Mouse (Mus musculus): ENCODE measurements at regions not wholly inside any gene's neighbourhood (a gene's known extent, or its start where the extent isn't known, plus 50 kb on each side); places are given as distances from the start of the nearest gene placed in this dataset.

- Histone ChIP-seq H3K36me3 (ENCODE audit: control insufficient read depth in 1 of 2, insufficient read depth in 2 of 2, low read length in 2 of 2) (no peaks in the 10 kb centered on the region), H3K27ac (ENCODE audit: control insufficient read depth, low read depth, low read length) (no peak overlapping the region), H3K27me3 (ENCODE audit: control insufficient read depth in 1 of 2, insufficient read depth in 2 of 2, low read length in 2 of 2) (no peaks in the 10 kb centered on the region), H3K4me3 (ENCODE audit: control insufficient read depth in 1 of 2, insufficient read depth in 1 of 2, low read depth in 2 of 2, low read length in 2 of 2) (no peak overlapping the region), H3K9me3 (replicated peaks; ENCODE audit: insufficient read depth, low read length) (no peaks in the 10 kb centered on the region), H3K79me2 (ENCODE audit: control insufficient read depth, insufficient read depth, low read length, poor library complexity) (no peaks in the 10 kb centered on the region), H3K4me1 (ENCODE audit: control insufficient read depth in 1 of 2, insufficient read depth in 2 of 2, low read length in 2 of 2) (no peaks in the 10 kb centered on the region), H3K9ac (ENCODE audit: control insufficient read depth, low read depth, low read length, poor library complexity, severe bottlenecking) (no peak overlapping the region)
- DNase-seq (ENCODE audit: low read depth, low spot score): no peak
- TF ChIP-seq BHLHE40 (IDR thresholded peaks at IDR 0.05; ENCODE audit: borderline replicate concordance, low read depth, low read length) (no peak), NELFE (IDR thresholded peaks at IDR 0.05; ENCODE audit: low read depth, low read length) (no peak), GATA1 (IDR thresholded peaks at IDR 0.05; ENCODE audit: low read depth, low read length) (no peak), JUND (IDR thresholded peaks at IDR 0.05; ENCODE audit: low read depth, low read length) (no peak), SIN3A (IDR thresholded peaks at IDR 0.05; ENCODE audit: low read length) (no peak), MEF2A (IDR thresholded peaks at IDR 0.05; ENCODE audit: extremely low read depth, insufficient replicate concordance, low read depth, low read length, poor library complexity, severe bottlenecking) (no peak), USF2 (IDR thresholded peaks at IDR 0.05; ENCODE audit: borderline replicate concordance in 1 of 2, insufficient read depth in 1 of 2, low read depth in 1 of 2, low read length in 2 of 2) (no peak), GABPA (IDR thresholded peaks at IDR 0.05; ENCODE audit: low read depth, low read length) (no peak), MAX (IDR thresholded peaks at IDR 0.05; ENCODE audit: low read length) (no peak), TAL1 (IDR thresholded peaks at IDR 0.05; ENCODE audit: low read length) (no peak), UBTF (IDR thresholded peaks at IDR 0.05; ENCODE audit: borderline replicate concordance, insufficient read depth, low read depth, low read length) (no peak), TBP (IDR thresholded peaks at IDR 0.05; ENCODE audit: low read depth, low read length) (no peak), POLR2AphosphoS5 (IDR thresholded peaks at IDR 0.05; ENCODE audit: borderline replicate concordance, low read depth, low read length) (no peak), TCF12 (IDR thresholded peaks at IDR 0.05; ENCODE audit: low read depth, low read length) (no peak), ZKSCAN1 (IDR thresholded peaks at IDR 0.05; ENCODE audit: low read depth, low read length) (no peak), MYC (IDR thresholded peaks at IDR 0.05; ENCODE audit: low read depth, low read length) (no peak), SMC3 (IDR thresholded peaks at IDR 0.05; ENCODE audit: low read depth, low read length) (no peak), ETS1 (IDR thresholded peaks at IDR 0.05; ENCODE audit: low read depth, low read length) (no peak), POLR2AphosphoS2 (IDR thresholded peaks at IDR 0.05; ENCODE audit: low read length) (no peak), POLR2A (IDR thresholded peaks at IDR 0.05; ENCODE audit: control insufficient read depth in 1 of 2, insufficient read depth in 1 of 2, low read depth in 1 of 2, low read length in 2 of 2, poor library complexity in 1 of 2) (no peak)
Measured at GRCm38 (mm10) chr6:141141016-141141415, 108.1 kb upstream of the Pde3a start.

GRCm38 (mm10) chr6:141148417-141149169 is 100.5 kb upstream of the Pde3a start:
- Histone ChIP-seq H3K79me2 (ENCODE audit: control insufficient read depth, insufficient read depth, low read length, poor library complexity) (no peaks in the 10 kb centered on the region), H3K9me3 (replicated peaks; ENCODE audit: insufficient read depth, low read length) (no peaks in the 10 kb centered on the region), H3K4me1 (ENCODE audit: control insufficient read depth in 1 of 2, insufficient read depth in 2 of 2, low read length in 2 of 2) (no peaks in the 10 kb centered on the region), H3K4me3 (ENCODE audit: control insufficient read depth in 1 of 2, insufficient read depth in 1 of 2, low read depth in 2 of 2, low read length in 2 of 2) (no peak overlapping the region), H3K9ac (ENCODE audit: control insufficient read depth, low read depth, low read length, poor library complexity, severe bottlenecking) (no peak overlapping the region), H3K36me3 (ENCODE audit: control insufficient read depth in 1 of 2, insufficient read depth in 2 of 2, low read length in 2 of 2) (no peaks in the 10 kb centered on the region), H3K27ac (ENCODE audit: control insufficient read depth, low read depth, low read length) (no peak overlapping the region), H3K27me3 (ENCODE audit: control insufficient read depth in 1 of 2, insufficient read depth in 2 of 2, low read length in 2 of 2) (no peaks in the 10 kb centered on the region)
- no peak for DNase-seq (ENCODE audit: low read depth, low spot score)
- TF ChIP-seq CTCF (IDR thresholded peaks at IDR 0.05 in 2 of 3, conservative IDR thresholded peaks at IDR 0.05 in 1 of 3; ENCODE audit: control insufficient read depth in 1 of 3, insufficient read depth in 1 of 3, low read depth in 2 of 3, low read length in 3 of 3, poor library complexity in 1 of 3, severe bottlenecking in 1 of 3) (no peak), NRF1 (IDR thresholded peaks at IDR 0.05; ENCODE audit: insufficient read depth, low read depth, low read length, poor library complexity, severe bottlenecking) (no peak), ETS1 (IDR thresholded peaks at IDR 0.05; ENCODE audit: low read depth, low read length) (no peak), ELF1 (IDR thresholded peaks at IDR 0.05; ENCODE audit: low read depth, low read length) (no peak), E2F4 (IDR thresholded peaks at IDR 0.05; ENCODE audit: borderline replicate concordance, low read depth, low read length) (no peak), MAZ (IDR thresholded peaks at IDR 0.05; ENCODE audit: low read depth, low read length) (no peak), MYC (IDR thresholded peaks at IDR 0.05; ENCODE audit: low read depth, low read length) (no peak)

Data from MEL (cell line).